ENCODE assay signal across 8 mouse cellular contexts in genomic region chr11:77132580-77132979, GRCm38 (mm10). TPM values are rescaled to one million over a fixed set of nuclear protein-coding genes. Genes with fewer than 3 reads are reported as not detected.
DNase-seq lines count a peak whose midpoint lies in the region; ATAC-seq lines count a peak whose summit lies in the region.
"Had no signal": no experiment of that assay in that cellular context is flagged by ENCODE, and none has a peak within 500 bp of the region (broad histone marks: within the 10 kb centered on the region; RNA-seq: fewer than 3 reads in every experiment).

No protein-coding gene starts in this region.

- DNase-seq in kidney, postnatal 10 days = peak; percentile 28
- peak; percentile 57 for DNase-seq in NIH3T3 (ENCODE audit: low read depth)
- DNase-seq in c-Kit-negative CD71-positive TER-119-positive erythroid progenitor cells, embryonic 14.5 days (ENCODE audit: low read depth, low spot score) = peak; percentile 8
- peak; percentile 43 to 48 for DNase-seq in natural killer cell, adult 2 months (ENCODE audit: low spot score in 2 of 2)
- DNase-seq in layer of hippocampus, adult 11-12 months (ENCODE audit: low spot score) = no peak
- DNase-seq in left cerebral cortex, adult 11 months (ENCODE audit: low spot score) = no peak

- no peak overlapping the region for H3K4me2 ChIP-seq in kidney, embryonic 16.5 days (replicated peaks; ENCODE audit: low read depth, low read length)
- H3K4me2 ChIP-seq: limb, embryonic 12.5 days had no signal

- no peaks in the 10 kb centered on the region for H3K4me1 ChIP-seq in kidney, embryonic 16.5 days (ENCODE audit: insufficient read depth, low read length)
- H3K4me1 ChIP-seq: limb, embryonic 12.5 days had no signal

- H3K27me3 ChIP-seq in kidney, embryonic 16.5 days (ENCODE audit: insufficient read depth, low read length) = no peaks in the 10 kb centered on the region
- H3K27me3 ChIP-seq: limb, embryonic 12.5 days had no signal

- no peak overlapping the region for H3K9ac ChIP-seq in kidney, embryonic 16.5 days (replicated peaks; ENCODE audit: low read length)
- H3K9ac ChIP-seq: limb, embryonic 12.5 days had no signal

- H3K36me3 ChIP-seq in kidney, embryonic 16.5 days (ENCODE audit: insufficient read depth, low read length) = no peaks in the 10 kb centered on the region
- H3K36me3 ChIP-seq: limb, embryonic 12.5 days had no signal

- no peak for ATAC-seq in kidney, embryonic 16.5 days (ENCODE audit: low FRiP score, low TSS enrichment)

- H3K27ac ChIP-seq in kidney, embryonic 16.5 days (ENCODE audit: low read length) = no peak overlapping the region
- H3K27ac ChIP-seq: limb, embryonic 12.5 days had no signal

- H3K4me3 ChIP-seq in kidney, embryonic 16.5 days (ENCODE audit: low read length) = no peak overlapping the region
- H3K4me3 ChIP-seq: limb, embryonic 12.5 days had no signal

- WGBS in kidney, embryonic 16.5 days = 59% methylated on average over 3 of the region's 3 CpGs

- no peaks in the 10 kb centered on the region for H3K9me3 ChIP-seq in kidney, embryonic 16.5 days (ENCODE audit: low read length)
- H3K9me3 ChIP-seq: limb, embryonic 12.5 days had no signal

RNA-seq across cellular contexts. Expression of gene Nsrp1, which starts 54.3 kb away (rescaled TPM):
- 63.9 and 75.1 TPM in 2 replicates for polyA plus RNA-seq in kidney, embryonic 16.5 days (2015; fragmentation: Nextera tagmentation; extraction: Ambion mirVana)

RNA-seq across cellular contexts. Expression of gene Efcab5, which starts 56.2 kb away (rescaled TPM):
- polyA plus RNA-seq in kidney, embryonic 16.5 days (2015; fragmentation: Nextera tagmentation; extraction: Ambion mirVana) = 0.09 and 0.37 TPM in 2 replicates

Comparison
In these comparisons a context has a peak if more than half of its experiments do, and no peak if none do; other contexts are left out.
1. DNase-seq: peak in kidney, postnatal 10 days (single experiment), NIH3T3 (single experiment), c-Kit-negative CD71-positive TER-119-positive erythroid progenitor cells, embryonic 14.5 days (single experiment) and natural killer cell, adult 2 months (2 of 2); none in layer of hippocampus, adult 11-12 months (single experiment) and left cerebral cortex, adult 11 months (single experiment).